Mouse (Mus musculus) mesoderm, embryonic 11.5 days (tissue): ENCODE measurements around the gene Slc22a21.
"Not testable (repeated sequence)": the region's sequence is repeated elsewhere in the genome, so short reads cannot be mapped to it uniquely, and the experiment has no call there.

ENCODE experiments used
- DNase-seq: peaks from one replicate; pipeline ENCODE4 v3.0.0-alpha.2; 2012; ENCODE audit warnings: low read depth, low spot score

Slc22a21 gene

DNA sequence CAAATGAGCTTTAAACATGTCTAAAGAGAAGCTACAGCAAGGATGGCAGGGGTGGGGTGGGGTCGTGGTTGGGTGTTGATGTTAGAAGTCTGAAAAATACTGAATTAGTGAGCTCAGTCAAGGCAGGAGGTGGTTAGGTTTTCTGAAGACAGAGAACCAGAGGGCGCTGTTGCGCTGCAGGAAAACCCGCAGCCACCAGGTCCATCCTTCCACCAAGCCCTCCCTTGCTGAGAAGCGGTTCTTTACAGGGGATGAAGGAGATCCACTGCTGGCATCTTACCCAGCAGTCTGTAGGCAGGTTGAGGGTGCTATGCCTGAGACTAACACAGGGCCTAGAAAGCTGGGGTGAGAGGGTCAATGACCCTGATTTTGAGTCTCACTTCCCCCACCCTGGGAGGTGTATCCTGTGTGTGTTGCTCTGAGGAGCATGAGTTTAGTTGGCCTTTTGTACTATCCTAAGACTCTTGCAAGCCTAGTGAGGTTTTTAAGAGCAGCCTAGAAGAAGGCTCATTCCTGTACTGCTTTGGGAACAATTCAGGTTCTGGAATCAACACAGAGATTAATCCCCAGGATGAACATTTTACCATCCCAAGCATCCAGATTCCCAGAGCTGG lies 22.1 kb upstream of the Slc22a21 start:
- DNase-seq: peak; percentile 70

DNA sequence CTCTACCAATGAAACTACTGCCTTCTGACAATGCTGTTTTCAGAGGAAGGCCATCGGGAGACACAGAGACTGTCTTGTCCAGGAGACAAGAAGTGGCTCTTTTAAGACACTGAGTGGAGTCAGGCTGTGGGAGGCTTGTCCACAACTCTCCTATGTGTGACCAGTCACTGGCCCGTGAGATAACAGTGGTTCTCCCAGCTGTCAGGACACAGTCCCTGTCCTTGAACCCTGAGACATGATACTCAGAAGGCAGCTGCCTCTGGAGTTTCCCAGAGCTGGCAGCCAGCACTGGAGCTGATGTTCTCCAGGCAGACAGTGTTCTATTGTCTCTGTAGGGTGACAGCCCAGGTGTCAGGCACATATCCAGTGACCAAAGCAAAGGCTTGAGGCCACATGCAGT lies 17.5 kb upstream of the Slc22a21 start:
- DNase-seq: no peak

DNA sequence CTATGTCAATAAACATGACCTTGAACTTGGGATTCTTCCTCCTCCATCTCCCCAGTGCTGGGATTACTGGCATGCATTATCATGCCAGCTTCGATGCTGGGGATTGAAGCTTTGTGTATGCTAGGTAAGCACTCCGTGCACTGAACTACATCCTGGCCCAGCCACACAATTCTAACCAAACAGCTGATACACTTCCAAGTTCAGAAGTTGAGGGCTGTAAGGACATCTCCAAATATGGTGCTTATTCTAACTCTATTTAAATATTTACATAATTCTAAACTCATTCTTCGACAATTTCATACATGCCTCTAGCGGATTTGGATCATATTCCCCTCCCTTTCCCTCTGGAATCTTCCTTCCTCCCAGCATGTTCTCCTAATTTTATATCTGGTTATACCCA lies 12.1 kb upstream of the Slc22a21 start:
- DNase-seq: no peak

DNA sequence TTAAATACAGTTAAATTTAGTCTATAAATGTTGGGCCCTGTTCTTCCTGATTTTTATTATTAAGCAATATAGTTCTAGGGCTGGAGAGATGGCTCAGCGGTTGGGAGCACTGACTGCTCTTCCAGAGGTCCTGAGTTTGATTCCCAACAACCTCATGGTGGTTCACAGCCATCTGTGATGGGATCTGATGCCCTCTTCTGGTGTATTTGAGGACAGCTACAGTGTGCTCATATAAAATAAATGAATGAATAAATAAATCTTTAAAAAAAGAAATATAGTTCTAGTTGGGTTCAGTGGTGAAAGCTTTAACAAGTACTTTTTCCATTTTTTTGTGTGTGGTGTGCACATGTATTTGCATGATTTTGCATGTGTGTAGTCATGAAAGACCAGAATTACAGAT lies 9.1 kb upstream of the Slc22a21 start:
- DNase-seq: no peak

DNA sequence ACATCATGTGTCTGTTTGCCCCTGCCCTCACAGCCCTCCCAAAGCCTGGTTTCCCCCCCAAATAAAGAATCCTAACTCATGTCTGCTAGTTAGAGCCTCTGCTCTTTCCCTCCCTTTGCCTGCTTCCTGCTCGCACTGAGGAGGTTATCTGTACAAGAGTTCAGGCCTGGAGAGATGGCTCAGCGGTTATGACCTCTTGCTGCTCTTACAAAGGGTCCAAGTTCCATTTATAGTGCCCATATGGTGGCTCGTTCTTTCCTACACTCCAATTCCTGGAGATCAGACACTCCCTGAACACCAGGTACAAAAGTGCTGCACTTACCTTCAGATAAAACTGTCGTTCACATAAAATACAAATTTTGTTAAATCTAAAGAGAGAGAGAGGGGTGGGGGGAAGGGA lies 7.9 kb upstream of the Slc22a21 start:
- no peak for DNase-seq

DNA sequence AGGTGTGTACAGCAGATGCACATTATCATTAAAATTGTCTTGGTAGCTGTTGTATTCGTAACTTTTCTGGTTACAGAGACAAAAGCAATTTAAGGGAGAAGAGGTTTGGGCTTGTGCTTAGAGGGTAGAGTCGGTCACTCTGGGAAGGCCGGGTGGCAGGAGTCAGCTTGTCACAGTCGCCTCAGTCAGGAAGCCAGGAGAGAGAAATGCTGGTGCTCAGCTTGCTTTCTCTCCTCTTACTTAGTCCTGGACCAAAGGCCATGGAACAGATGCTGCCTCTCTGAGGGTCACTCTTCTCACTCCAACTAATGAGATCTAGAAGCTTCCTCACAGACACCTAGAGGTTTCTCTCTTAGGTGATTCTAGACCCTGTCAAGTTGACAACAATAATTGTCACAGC lies 1.3 kb upstream of the Slc22a21 start:
- no peak for DNase-seq

DNA sequence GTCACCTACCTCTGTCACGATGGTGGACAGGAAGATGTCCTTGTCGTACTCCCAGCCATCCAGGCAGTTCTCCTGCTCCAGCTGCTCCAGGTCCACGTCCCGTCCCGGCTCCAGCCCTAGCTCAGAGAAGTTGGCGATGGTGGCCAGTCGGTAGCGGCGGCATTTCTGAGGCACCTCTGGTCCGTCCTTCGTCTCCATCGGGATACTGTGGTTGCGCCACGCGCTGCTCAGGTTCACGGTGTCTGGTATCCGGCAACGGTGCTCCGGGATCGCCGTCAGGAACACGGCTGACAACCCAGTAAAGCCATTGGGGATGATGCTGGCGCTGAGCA lies 710 bp downstream of the Slc22a21 start:
- DNase-seq: peak; percentile 31

DNA sequence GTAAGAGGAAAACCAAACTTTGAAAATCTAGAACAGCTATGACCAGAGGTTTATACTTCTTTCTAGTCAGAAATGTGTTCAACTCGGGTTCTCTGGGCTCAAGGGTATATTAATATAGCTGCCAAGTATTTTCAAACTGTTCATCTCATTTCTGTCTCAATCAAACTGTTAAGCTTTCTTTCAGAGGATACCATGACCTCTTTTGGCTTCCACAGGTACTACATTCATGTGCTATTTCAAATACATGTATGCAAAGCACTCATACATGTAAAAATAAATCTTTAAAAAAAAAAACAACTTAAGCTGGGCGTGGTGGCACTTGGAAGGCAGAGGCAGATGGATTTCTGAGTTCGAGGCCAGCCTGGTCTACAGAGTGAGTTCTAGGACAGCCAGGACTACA lies 2.5 kb downstream of the Slc22a21 start:
- no peak for DNase-seq

DNA sequence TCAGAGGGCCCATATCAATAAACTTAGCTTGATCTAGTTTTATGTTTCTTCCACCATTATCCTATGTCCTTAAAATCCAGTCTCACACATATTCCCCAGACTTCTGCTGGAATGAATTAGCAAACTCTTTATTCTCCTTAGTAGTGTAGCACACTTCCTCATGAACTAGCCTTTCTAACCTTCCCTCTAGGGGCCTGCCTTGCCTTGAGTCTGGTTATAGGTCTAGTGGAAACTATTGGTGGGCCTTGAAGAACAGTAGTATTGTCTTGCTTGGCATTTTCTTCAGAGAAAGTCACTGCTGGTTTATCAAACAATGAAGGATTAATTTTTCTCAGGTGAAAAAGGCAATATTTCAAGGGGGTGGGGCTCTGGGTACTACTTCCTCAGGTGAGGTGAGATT lies 4.6 kb downstream of the Slc22a21 start:
- DNase-seq: no peak

DNA sequence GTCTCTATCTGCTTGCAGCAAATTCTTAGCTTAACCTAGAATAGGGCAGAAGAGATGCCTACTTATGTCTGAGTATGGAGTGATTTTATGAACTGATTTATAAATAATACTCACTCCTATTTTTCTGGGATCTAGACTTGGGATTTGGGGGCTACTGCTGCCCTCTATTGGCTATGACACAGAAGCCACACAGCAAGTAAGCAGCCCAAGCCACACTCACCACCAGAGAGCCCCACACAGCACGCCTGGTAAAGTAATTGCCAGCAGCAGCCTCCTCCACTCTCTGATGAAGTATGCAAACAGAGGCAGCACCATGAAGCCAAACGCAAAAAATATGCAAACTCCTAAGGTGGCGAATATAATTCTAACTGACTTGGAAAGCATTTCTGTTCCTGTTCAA lies 21.1 kb downstream of the Slc22a21 start:
- DNase-seq: no peak

DNA sequence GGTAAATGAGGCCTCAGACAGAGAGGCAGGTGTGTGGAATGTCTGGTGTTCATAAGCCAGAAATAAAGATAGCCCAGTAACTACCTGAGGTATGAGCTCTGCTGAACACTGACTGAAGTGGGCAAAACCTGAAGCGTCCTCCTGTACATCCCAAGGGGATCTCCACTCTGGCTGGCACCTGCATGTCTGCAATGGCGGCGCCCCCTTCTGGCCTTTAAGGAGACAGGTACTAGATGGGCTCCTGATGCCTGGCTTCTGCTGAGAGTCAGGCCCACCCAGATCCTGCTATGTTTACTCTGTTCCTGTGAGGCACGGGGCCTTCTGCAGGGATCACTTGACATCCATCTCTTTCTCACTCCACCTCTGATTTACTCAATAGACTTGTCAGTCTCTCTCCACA lies 22.0 kb downstream of the Slc22a21 start:
- DNase-seq: not testable (repeated sequence)

DNA sequence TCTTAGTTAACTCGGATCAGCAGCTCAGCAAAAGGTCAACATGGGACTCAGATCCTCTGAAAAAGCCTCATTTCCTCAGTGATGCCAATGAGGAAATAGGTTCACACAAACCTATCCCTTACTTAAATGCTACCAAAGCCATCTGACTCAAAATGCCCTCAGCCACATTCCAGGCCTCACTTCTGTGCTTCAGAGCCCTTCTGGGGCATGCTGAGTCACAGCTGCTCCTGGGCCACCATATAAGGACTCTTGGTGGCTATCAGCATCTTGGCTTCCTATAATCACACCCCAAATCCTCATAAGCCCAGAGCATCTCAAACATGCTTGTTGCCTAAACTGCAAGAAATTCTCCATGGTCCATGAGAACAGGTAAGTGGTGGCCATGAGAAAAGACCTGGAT lies 23.5 kb downstream of the Slc22a21 start:
- no peak for DNase-seq

DNA sequence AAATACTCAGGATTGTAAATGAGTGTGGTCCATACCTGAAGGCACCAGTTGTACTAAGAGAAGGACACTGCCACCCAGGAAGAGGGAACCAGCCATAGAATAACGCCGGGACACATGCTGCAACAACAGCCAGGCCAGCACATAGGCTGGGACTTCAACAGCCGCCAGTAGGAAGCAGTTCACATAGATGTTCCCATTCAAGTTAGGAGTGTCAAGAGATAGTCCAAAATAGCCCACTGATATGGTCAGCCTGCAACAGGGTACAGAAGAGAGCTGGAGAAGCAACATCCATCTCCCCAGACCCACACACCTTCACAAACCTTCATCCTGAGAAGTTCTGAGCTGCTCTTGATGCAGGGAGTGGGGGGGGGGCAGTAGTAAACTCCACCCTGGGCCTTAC lies 25.5 kb downstream of the Slc22a21 start:
- no peak for DNase-seq

DNA sequence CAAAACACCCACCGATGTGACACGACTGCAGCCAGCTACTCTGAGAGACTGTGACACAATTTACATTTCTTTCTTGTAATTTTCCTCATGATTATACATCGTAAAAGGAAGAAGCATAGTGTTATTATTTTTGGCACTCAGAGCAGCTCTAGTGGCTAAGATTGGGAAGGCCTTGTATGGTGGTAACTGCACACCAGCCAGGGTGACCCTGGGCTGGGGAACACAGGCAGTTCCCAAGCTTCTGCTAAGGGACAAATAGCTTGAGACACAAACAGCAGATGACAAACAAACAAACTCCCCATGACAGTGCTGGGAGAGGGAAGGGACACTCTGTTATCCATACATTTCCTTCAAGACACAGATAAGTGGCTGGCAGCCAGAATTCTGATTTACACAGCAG lies 30.0 kb downstream of the Slc22a21 start:
- not testable (repeated sequence) for DNase-seq

DNA sequence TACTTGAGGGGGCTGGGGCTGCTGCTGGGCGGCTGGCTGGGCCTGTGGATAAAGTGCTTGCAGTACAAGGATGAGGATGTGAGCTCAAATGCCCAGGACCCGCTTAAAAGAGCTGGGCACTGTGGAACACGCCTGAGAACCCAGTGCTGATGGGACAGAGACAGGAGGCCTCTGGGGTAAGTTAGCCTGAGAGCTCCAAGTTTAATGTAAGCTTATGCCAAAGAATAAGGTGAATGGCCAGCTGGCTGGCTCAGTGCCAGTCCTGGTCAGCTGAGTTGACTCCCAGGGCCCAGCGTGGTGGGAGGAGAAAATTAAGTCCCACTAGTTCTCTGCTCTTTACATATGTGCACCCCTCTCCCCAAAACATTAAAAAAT lies 48.2 kb downstream of the Slc22a21 start:
- DNase-seq: not testable (repeated sequence)

DNA sequence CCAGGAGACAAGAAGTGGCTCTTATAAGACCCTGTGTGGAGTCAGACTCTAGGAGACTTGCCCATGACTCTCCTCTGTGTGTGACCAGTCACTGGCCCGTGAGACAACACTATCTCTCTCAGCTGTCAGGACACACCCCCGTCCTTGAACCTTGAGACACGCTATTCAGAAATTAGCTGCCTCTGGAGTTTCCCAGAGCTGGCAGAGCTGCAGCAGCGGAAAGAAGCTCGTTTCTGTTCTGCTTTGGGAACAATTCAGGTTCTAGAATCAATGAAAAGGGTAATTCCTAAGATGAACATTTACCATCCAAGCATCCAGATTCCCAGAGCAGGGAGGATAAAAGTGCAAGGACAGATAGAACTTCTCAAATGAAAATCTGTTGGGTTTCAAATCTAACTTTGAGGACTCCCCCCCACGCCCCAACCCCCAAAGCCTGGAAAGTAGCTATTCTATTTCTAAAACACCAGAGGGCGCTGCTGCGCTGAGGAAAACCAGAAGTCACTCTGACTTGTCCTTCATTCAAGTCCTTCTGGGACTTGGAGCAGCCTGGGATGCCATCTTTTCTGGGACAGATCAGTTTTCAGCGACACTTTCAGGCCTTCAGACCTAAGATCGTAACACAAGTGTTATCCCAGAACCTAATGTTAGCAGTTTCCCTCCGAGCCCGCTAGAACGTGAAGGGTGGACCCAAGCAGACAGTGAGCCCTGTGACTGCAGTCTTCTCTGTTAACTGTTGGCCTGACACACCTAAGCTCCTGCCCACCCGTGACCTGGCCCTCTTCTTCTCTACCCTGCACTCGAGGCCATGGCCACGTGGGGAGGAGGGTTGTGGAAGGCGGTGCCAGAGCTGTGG lies 48.8 kb downstream of the Slc22a21 start:
- DNase-seq: peak; percentile 83

DNA sequence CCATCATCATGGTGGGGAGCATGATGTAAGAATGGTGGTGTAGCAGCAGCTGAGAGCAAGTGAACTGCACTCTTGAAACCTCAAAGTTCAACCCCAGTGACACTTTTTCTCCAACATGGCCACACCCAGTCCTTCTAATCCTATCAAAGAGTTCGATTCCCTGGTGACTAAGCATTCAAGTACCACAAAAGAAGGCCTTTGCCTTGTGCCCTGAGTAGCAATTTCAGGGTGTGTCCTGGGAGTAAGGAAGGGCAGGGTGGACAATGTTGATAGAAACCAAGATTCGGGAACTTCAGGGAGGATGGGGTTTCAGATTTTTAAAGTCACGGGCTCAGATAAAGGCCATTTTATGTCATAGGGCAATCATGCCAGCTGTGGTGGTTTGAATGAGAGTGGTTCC lies 50.4 kb downstream of the Slc22a21 start:
- DNase-seq: no peak

DNA sequence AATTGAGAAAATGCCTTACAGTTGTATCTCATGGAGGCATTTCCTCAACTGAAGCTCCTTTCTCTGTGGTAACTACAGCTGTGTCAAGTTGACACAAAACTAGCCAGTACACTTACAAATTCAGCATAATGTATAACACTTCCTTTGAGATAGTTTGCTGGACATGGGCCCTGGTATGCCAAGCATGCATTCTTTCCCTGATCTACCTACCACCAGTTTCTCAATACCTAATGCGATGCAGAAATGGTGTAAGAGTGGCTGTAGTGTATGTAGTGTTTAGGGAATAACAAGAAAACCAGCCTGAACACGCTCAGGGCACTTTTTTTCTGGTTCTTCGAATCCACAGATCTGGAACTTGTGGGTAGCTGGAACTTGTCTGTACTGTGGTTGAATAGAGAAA lies 51.5 kb downstream of the Slc22a21 start:
- DNase-seq: no peak

DNA sequence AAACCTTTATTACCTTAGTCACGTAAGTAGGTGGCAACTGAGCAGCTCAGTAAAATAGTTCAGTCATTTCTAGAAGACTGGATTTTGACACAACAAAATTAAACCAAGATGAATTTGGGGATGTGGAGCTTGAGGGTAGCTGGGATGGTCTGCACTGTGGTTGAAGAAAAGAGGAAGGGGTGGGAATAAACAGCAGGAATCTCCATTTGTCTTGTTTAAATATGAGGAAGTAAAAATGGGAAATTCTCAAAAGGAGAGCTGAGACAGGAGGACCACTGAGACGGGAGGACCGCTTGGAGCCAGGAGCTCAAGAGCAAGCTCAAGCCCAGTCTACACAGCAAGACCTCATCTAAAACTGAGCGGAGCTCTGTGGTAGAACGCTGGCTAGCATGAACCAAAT lies 53.8 kb downstream of the Slc22a21 start:
- no peak for DNase-seq

DNA sequence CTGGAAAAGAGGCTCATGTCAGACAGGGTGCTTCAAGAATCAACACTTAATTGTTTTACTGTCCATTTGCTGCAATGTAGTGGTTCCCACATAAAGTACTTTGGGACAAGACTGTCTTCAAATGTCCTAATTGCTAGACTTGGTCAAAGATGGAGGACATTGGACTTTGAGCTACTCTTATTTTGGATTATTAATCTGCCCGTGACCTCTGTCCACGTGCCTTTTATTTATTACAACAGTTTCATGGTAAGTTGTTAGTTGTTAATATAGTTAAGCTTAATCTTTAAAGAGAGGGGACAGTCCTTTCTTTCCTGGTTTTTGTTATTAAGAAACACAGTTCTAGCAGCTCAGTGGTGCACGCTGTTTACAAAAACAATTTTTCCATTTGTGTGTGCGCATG lies 61.3 kb downstream of the Slc22a21 start:
- DNase-seq: no peak

DNA sequence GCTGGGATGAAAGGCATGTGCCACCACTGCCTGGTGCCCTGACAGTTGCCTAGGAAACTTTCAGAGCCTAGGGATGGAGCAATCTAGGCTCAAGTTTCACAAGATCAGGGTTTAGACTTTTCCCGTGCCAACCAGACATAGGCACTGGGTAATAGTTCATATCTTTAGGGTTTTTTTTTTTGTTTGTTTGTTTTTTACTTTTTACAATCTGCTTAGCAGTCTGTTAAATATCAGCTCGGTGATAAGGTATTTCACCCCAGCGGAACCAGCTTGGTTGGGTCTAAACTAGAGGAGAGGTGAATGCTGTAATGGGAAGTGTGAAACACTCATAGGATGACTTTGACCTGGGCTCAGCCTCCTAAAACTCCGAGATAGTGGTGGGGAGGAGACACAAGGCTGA lies 69.1 kb downstream of the Slc22a21 start:
- DNase-seq: no peak

DNA sequence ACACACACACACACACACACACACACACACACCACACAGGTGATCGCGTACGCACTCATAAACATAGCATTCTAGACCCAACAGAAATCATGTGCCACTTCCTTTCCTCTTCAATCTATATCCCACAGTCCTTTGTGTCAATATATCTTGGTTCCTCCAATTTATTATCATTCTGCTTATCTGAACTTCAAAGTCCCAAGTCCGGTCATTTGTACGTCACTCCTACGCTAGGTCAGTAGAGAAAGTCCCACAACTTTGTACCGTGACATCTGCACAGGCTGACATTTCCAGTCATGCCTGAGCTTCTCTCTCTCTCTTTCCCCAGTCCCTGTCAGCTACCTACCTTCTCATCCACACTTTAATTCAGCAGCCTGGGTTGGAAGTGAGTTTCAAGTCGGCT lies 71.4 kb downstream of the Slc22a21 start:
- no peak for DNase-seq

DNA sequence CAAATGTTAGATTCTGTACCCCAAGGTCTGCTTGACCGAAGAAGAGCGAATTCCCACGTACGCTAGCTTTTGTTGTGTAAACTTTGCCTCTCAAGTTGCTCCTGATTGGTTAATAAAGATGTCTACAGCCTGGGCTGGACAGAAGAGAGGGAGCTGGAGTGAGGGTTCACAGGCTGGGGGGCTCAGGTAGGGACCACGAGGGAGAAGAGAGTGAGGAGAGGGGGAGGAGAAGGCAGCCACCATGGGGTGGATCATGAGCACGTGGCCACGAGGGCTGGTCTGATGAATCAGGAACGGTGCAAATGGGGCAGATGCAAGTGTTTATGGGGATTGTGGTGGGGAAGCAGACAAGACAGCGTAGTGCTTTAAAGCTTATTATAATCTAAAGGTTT lies 75.6 kb downstream of the Slc22a21 start:
- no peak for DNase-seq
